ENCODE assay signal across 8 mouse cellular contexts in genomic region chr7:45921950-45922600, GRCm38 (mm10). TPM values are rescaled to one million over a fixed set of nuclear protein-coding genes. Genes with fewer than 3 reads are reported as not detected.
A peak's percentile ranks its signal among the peaks of the same experiment; 100 is the strongest.
DNase-seq lines count a peak whose midpoint lies in the region; ATAC-seq and TF ChIP-seq lines count a peak whose summit lies in the region.

No protein-coding gene starts in this region.

- no peak for ATAC-seq in forebrain, postnatal 0 days
- no peak for ATAC-seq in liver, embryonic 13.5 days (ENCODE audit: low read depth)

- 88% methylated on average over 12 of the region's 12 CpGs for WGBS in forebrain, embryonic 10.5 days
- 87% methylated on average over 12 of the region's 12 CpGs for WGBS in forebrain, postnatal 0 days
- WGBS in heart, embryonic 10.5 days: 87% methylated on average over 12 of the region's 12 CpGs
- 54% methylated on average over 12 of the region's 12 CpGs for WGBS in liver, embryonic 13.5 days (ENCODE audit: insufficient replicate concordance)

- peak overlapping the region; percentile 88 for H3K27ac ChIP-seq in forebrain, embryonic 10.5 days
- H3K27ac ChIP-seq in forebrain, postnatal 0 days (ENCODE audit: low read depth, low read length): no peak overlapping the region; the same call in 1 of the 2 replicates
- H3K27ac ChIP-seq in heart, embryonic 10.5 days: peak overlapping the region; percentile 85
- H3K27ac ChIP-seq in liver, embryonic 13.5 days: peak overlapping the region; percentile 86

- H3K9ac ChIP-seq in forebrain, postnatal 0 days: no peak overlapping the region; the same call in 1 of the 2 replicates
- peak overlapping the region; percentile 69; the same call in 1 of the 2 replicates for H3K9ac ChIP-seq in liver, embryonic 13.5 days

- H3K36me3 ChIP-seq in forebrain, embryonic 10.5 days (replicated peaks): no peaks in the 10 kb centered on the region; the same call in 1 of the 2 replicates
- no peaks in the 10 kb centered on the region for H3K36me3 ChIP-seq in forebrain, postnatal 0 days (ENCODE audit: insufficient read depth)
- 0 out of 2 replicates have a peak, but pooled peaks cover under 1% of the 10 kb centered on the region for H3K36me3 ChIP-seq in heart, embryonic 10.5 days
- peaks cover 9% of the 10 kb centered on the region; the same call in 1 of the 2 replicates for H3K36me3 ChIP-seq in liver, embryonic 13.5 days

- peaks cover 50% of the 10 kb centered on the region for H3K4me1 ChIP-seq in forebrain, embryonic 10.5 days
- peaks cover 10% of the 10 kb centered on the region; the same call in 1 of the 2 replicates for H3K4me1 ChIP-seq in forebrain, postnatal 0 days (ENCODE audit: insufficient read depth)
- H3K4me1 ChIP-seq in heart, embryonic 10.5 days: peaks cover 58% of the 10 kb centered on the region
- peaks cover 70% of the 10 kb centered on the region for H3K4me1 ChIP-seq in liver, embryonic 13.5 days (replicated peaks)

- H3K4me3 ChIP-seq in forebrain, embryonic 10.5 days: peak overlapping the region; percentile 55; the same call in 1 of the 2 replicates
- no peak overlapping the region for H3K4me3 ChIP-seq in forebrain, postnatal 0 days (ENCODE audit: low read depth, low read length)
- H3K4me3 ChIP-seq in heart, embryonic 10.5 days: no peak overlapping the region
- peak overlapping the region; percentile 58; the same call in 1 of the 2 replicates for H3K4me3 ChIP-seq in liver, embryonic 13.5 days (replicated peaks)

- peaks cover 5% of the 10 kb centered on the region; the same call in 1 of the 2 replicates for H3K9me3 ChIP-seq in forebrain, embryonic 10.5 days
- no peaks in the 10 kb centered on the region for H3K9me3 ChIP-seq in forebrain, postnatal 0 days (ENCODE audit: low read length)
- H3K9me3 ChIP-seq in heart, embryonic 10.5 days: no peaks in the 10 kb centered on the region
- H3K9me3 ChIP-seq in liver, embryonic 13.5 days (replicated peaks): no peaks in the 10 kb centered on the region

- peaks cover 33% of the 10 kb centered on the region for H3K27me3 ChIP-seq in forebrain, embryonic 10.5 days (ENCODE audit: poor library complexity, severe bottlenecking)
- H3K27me3 ChIP-seq in forebrain, postnatal 0 days (ENCODE audit: insufficient read depth, low read length): no peaks in the 10 kb centered on the region
- peaks cover 29% of the 10 kb centered on the region for H3K27me3 ChIP-seq in heart, embryonic 10.5 days (ENCODE audit: insufficient read depth, poor library complexity, severe bottlenecking)
- H3K27me3 ChIP-seq in liver, embryonic 13.5 days: no peaks in the 10 kb centered on the region

- H3K4me2 ChIP-seq in forebrain, postnatal 0 days (ENCODE audit: low read depth): no peak overlapping the region
- peak overlapping the region; percentile 76 for H3K4me2 ChIP-seq in liver, embryonic 13.5 days

- TF ChIP-seq CTCF in forebrain, postnatal 0 days (IDR thresholded peaks at IDR 0.05; ENCODE audit: low read depth): no peak

- DNase-seq in forebrain, embryonic 10.5 days (ENCODE audit: extremely low spot score, low spot score): no peak
- DNase-seq in forebrain, postnatal 0 days: no peak
- peak; percentile 33 for DNase-seq in 3134 (ENCODE audit: extremely low read depth, insufficient read length, low spot score)
- no peak for DNase-seq in heart, embryonic 10.5 days (ENCODE audit: low spot score)
- DNase-seq in liver, embryonic 13.5 days: no peak
- DNase-seq in urinary bladder, postnatal 36 days (ENCODE audit: low spot score in 2 of 2): no peak
- no peak for DNase-seq in yolk sac, embryonic 10.5 days (ENCODE audit: low spot score)
- no peak for DNase-seq in retina, embryonic 14.5 days (ENCODE audit: low spot score)

RNA-seq across cellular contexts. Expression of gene Emp3, which starts 0.9 kb away (rescaled TPM):
- 8.5 and 9.7 TPM in 2 replicates for polyA plus RNA-seq in forebrain, embryonic 10.5 days (2016; fragmentation: Nextera tagmentation; extraction: Ambion mirVana)
- total RNA-seq in forebrain, postnatal 0 days (2014; rRNA removed): 10.0 and 22.7 TPM in 2 replicates
- 24.9 and 33.7 TPM in 2 replicates for polyA plus RNA-seq in forebrain, postnatal 0 days (2015; fragmentation: Nextera tagmentation; extraction: Ambion mirVana)
- polyA plus RNA-seq in heart, embryonic 10.5 days (2016; fragmentation: Nextera tagmentation; extraction: Ambion mirVana): 45.0 and 46.1 TPM in 2 replicates
- 49.0 and 61.6 TPM in 2 replicates for polyA plus RNA-seq in liver, embryonic 13.5 days (2015; fragmentation: Nextera tagmentation; extraction: Ambion mirVana)

RNA-seq across cellular contexts. Expression of gene Ccdc114, which starts 1.8 kb away (rescaled TPM):
- polyA plus RNA-seq in forebrain, embryonic 10.5 days (2016; fragmentation: Nextera tagmentation; extraction: Ambion mirVana): 5.2 TPM in 2 replicates
- 4.3 and 5.8 TPM in 2 replicates for total RNA-seq in forebrain, postnatal 0 days (2014; rRNA removed)
- polyA plus RNA-seq in forebrain, postnatal 0 days (2015; fragmentation: Nextera tagmentation; extraction: Ambion mirVana): 3.1 and 5.1 TPM in 2 replicates
- 3.2 and 3.3 TPM in 2 replicates for polyA plus RNA-seq in heart, embryonic 10.5 days (2016; fragmentation: Nextera tagmentation; extraction: Ambion mirVana)
- 1.2 and 1.5 TPM in 2 replicates for polyA plus RNA-seq in liver, embryonic 13.5 days (2015; fragmentation: Nextera tagmentation; extraction: Ambion mirVana)

RNA-seq across cellular contexts. Expression of gene Tmem143, which starts 25.3 kb away (rescaled TPM):
- 4.2 and 4.8 TPM in 2 replicates for polyA plus RNA-seq in forebrain, embryonic 10.5 days (2016; fragmentation: Nextera tagmentation; extraction: Ambion mirVana)
- total RNA-seq in forebrain, postnatal 0 days (2014; rRNA removed): 22.1 and 29.7 TPM in 2 replicates
- polyA plus RNA-seq in forebrain, postnatal 0 days (2015; fragmentation: Nextera tagmentation; extraction: Ambion mirVana): 4.9 and 5.7 TPM in 2 replicates
- polyA plus RNA-seq in heart, embryonic 10.5 days (2016; fragmentation: Nextera tagmentation; extraction: Ambion mirVana): 5.8 and 6.5 TPM in 2 replicates
- 3.6 and 3.8 TPM in 2 replicates for polyA plus RNA-seq in liver, embryonic 13.5 days (2015; fragmentation: Nextera tagmentation; extraction: Ambion mirVana)

RNA-seq across cellular contexts. Expression of gene Syngr4, which starts 25.6 kb away (rescaled TPM):
- polyA plus RNA-seq in forebrain, embryonic 10.5 days (2016; fragmentation: Nextera tagmentation; extraction: Ambion mirVana): 1.3 and 1.9 TPM in 2 replicates
- 0.31 TPM in 1 of 2 replicates, not detected in the other for total RNA-seq in forebrain, postnatal 0 days (2014; rRNA removed)
- polyA plus RNA-seq in forebrain, postnatal 0 days (2015; fragmentation: Nextera tagmentation; extraction: Ambion mirVana): 0.40 TPM in 2 replicates
- 0.99 and 1.5 TPM in 2 replicates for polyA plus RNA-seq in heart, embryonic 10.5 days (2016; fragmentation: Nextera tagmentation; extraction: Ambion mirVana)
- 0.76 and 0.86 TPM in 2 replicates for polyA plus RNA-seq in liver, embryonic 13.5 days (2015; fragmentation: Nextera tagmentation; extraction: Ambion mirVana)

RNA-seq across cellular contexts. Expression of gene Grin2d, which starts 43.9 kb away (rescaled TPM):
- polyA plus RNA-seq in forebrain, embryonic 10.5 days (2016; fragmentation: Nextera tagmentation; extraction: Ambion mirVana): 0.09 TPM in 2 replicates
- 9.0 and 12.9 TPM in 2 replicates for total RNA-seq in forebrain, postnatal 0 days (2014; rRNA removed)
- polyA plus RNA-seq in forebrain, postnatal 0 days (2015; fragmentation: Nextera tagmentation; extraction: Ambion mirVana): 1.9 and 3.4 TPM in 2 replicates
- polyA plus RNA-seq in heart, embryonic 10.5 days (2016; fragmentation: Nextera tagmentation; extraction: Ambion mirVana): 0.10 and 0.18 TPM in 2 replicates
- 0.07 TPM in 2 replicates for polyA plus RNA-seq in liver, embryonic 13.5 days (2015; fragmentation: Nextera tagmentation; extraction: Ambion mirVana)

Comparison
In these comparisons a context has a peak if more than half of its experiments do, and no peak if none do; other contexts are left out.
1. H3K4me3 ChIP-seq: peak in forebrain, embryonic 10.5 days (single experiment) and liver, embryonic 13.5 days (single experiment); none in forebrain, postnatal 0 days (single experiment) and heart, embryonic 10.5 days (single experiment).